Mouse (Mus musculus): Measurements from ENCODE around the gene Tmem260. TPM values are rescaled to one million over a fixed set of nuclear protein-coding genes. Genes with fewer than 3 reads are reported as not detected.

Gene Tmem260
- total and polyA plus RNA-seq, 3 experiments = 4.6 to 9.0 (median 5.2) TPM

GRCm38 (mm10) chr14:48476278-48476677, 30.4 kb downstream of the Tmem260 start:
- DNase-seq (ENCODE audit: extremely low read depth) = no peak
- Histone ChIP-seq H3K4me2 (ENCODE audit: insufficient read depth, low read depth, poor library complexity, severe bottlenecking) (no peak overlapping the region), H3K9ac (ENCODE audit: insufficient read depth, low read depth) (no peak overlapping the region), H3K4me1 (ENCODE audit: control insufficient read depth in 1 of 2, insufficient read depth in 2 of 2) (no peaks in the 10 kb centered on the region), H3K36me3 (replicated peaks in 1 of 2; ENCODE audit: control insufficient read depth in 1 of 2, insufficient read depth in 1 of 2, low read length in 1 of 2) (peaks cover 9 to 35% of the 10 kb centered on the region in 2 experiments), H3K27ac (ENCODE audit: insufficient read depth, low read depth) (no peak overlapping the region), H3K27me3 (replicated peaks) (no peaks in the 10 kb centered on the region), H3K79me2 (replicated peaks; ENCODE audit: control insufficient read depth, extremely low read depth, insufficient read depth, poor library complexity, severe bottlenecking) (no peaks in the 10 kb centered on the region), H3K4me3 (replicated peaks in 1 of 3; ENCODE audit: low read depth in 2 of 3, low read length in 2 of 3, poor library complexity in 1 of 3) (no peak overlapping the region), H3K9me3 (replicated peaks; ENCODE audit: low read length) (peaks cover 10% of the 10 kb centered on the region)
- in situ Hi-C loops (cut with MboI; ENCODE audit: low pct_ligation_motif_present, low pct_unique_long_range_greater_than_20kb, low sequenced_read_pairs) = no loop called here
- no peak for TF ChIP-seq POLR2A (IDR thresholded peaks at IDR 0.05; ENCODE audit: low read depth, low read length)
- dilution Hi-C loops (cut with MboI; ENCODE audit: extremely low pct_ligation_motif_present, extremely low pct_unique_long_range_greater_than_20kb, low sequenced_read_pairs) = no loop called here

GRCm38 (mm10) chr14:48481591-48481990, 35.7 kb downstream of the Tmem260 start:
- no peak overlapping the region for H3K9ac ChIP-seq (ENCODE audit: insufficient read depth, low read depth)
- H3K27me3 ChIP-seq (replicated peaks) = no peaks in the 10 kb centered on the region
- peaks cover 9 to 32% of the 10 kb centered on the region in 2 experiments for H3K36me3 ChIP-seq (replicated peaks in 1 of 2; ENCODE audit: control insufficient read depth in 1 of 2, insufficient read depth in 1 of 2, low read length in 1 of 2)
- H3K9me3 ChIP-seq (replicated peaks; ENCODE audit: low read length) = no peaks in the 10 kb centered on the region
- H3K4me1 ChIP-seq (ENCODE audit: control insufficient read depth in 1 of 2, insufficient read depth in 2 of 2) = no peaks in the 10 kb centered on the region
- H3K4me3 ChIP-seq (replicated peaks in 1 of 3; ENCODE audit: low read depth in 2 of 3, low read length in 2 of 3, poor library complexity in 1 of 3) = no peak overlapping the region
- no peak for DNase-seq (ENCODE audit: extremely low read depth)
- H3K4me2 ChIP-seq (ENCODE audit: insufficient read depth, low read depth, poor library complexity, severe bottlenecking) = no peak overlapping the region
- TF ChIP-seq ZC3H11A (IDR thresholded peaks at IDR 0.05; ENCODE audit: low read depth, low read length) (no peak), ZMIZ1 (IDR thresholded peaks at IDR 0.05; ENCODE audit: low read depth, low read length) (no peak), IRF4 (IDR thresholded peaks at IDR 0.05; ENCODE audit: low read depth, low read length) (no peak), NRF1 (IDR thresholded peaks at IDR 0.05; ENCODE audit: low read depth, low read length) (no peak), USF2 (conservative IDR thresholded peaks at IDR 0.05; ENCODE audit: low read depth, low read length) (no peak), MEF2A (IDR thresholded peaks at IDR 0.05; ENCODE audit: borderline replicate concordance, low read depth, low read length) (no peak), MAZ (IDR thresholded peaks at IDR 0.05; ENCODE audit: low read depth, low read length) (no peak), TCF12 (IDR thresholded peaks at IDR 0.05; ENCODE audit: low read depth, low read length) (no peak), CHD2 (IDR thresholded peaks at IDR 0.05; ENCODE audit: low read length) (no peak), NELFE (IDR thresholded peaks at IDR 0.05; ENCODE audit: low read depth, low read length) (no peak), JUND (conservative IDR thresholded peaks at IDR 0.05; ENCODE audit: low read depth, low read length) (no peak), EP300 (IDR thresholded peaks at IDR 0.05; ENCODE audit: low read length) (no peak), POLR2A (IDR thresholded peaks at IDR 0.05; ENCODE audit: low read depth, low read length) (no peak), RCOR1 (conservative IDR thresholded peaks at IDR 0.05; ENCODE audit: low read depth, low read length) (no peak), E2F4 (IDR thresholded peaks at IDR 0.05; ENCODE audit: insufficient replicate concordance, low read depth, low read length) (no peak), ZKSCAN1 (IDR thresholded peaks at IDR 0.05; ENCODE audit: borderline replicate concordance, low read depth, low read length) (no peak), POLR2AphosphoS2 (IDR thresholded peaks at IDR 0.05; ENCODE audit: low read depth, low read length) (no peak)
- in situ Hi-C loops (cut with MboI; ENCODE audit: low pct_ligation_motif_present, low pct_unique_long_range_greater_than_20kb, low sequenced_read_pairs) = no loop called here
- H3K27ac ChIP-seq (ENCODE audit: insufficient read depth, low read depth) = no peak overlapping the region
- dilution Hi-C loops (cut with MboI; ENCODE audit: extremely low pct_ligation_motif_present, extremely low pct_unique_long_range_greater_than_20kb, low sequenced_read_pairs) = no loop called here
- no peaks in the 10 kb centered on the region for H3K79me2 ChIP-seq (replicated peaks; ENCODE audit: control insufficient read depth, extremely low read depth, insufficient read depth, poor library complexity, severe bottlenecking)

Measured in CH12.LX (cell line).